Mouse (Mus musculus) thymus, adult 18-20 months (tissue): ENCODE measurements around the gene E2f6.

Source experiments
- DNase-seq, 2 experiments: peaks; one replicate each; pipeline ENCODE4 v3.0.0; 2022; ENCODE audit warnings: mixed read lengths in 2 of 2

Gene E2f6

GRCm38 (mm10) chr12:16850431-16851375 lies 39.9 kb downstream of the E2f6 start:
- no peak for DNase-seq

DNA sequence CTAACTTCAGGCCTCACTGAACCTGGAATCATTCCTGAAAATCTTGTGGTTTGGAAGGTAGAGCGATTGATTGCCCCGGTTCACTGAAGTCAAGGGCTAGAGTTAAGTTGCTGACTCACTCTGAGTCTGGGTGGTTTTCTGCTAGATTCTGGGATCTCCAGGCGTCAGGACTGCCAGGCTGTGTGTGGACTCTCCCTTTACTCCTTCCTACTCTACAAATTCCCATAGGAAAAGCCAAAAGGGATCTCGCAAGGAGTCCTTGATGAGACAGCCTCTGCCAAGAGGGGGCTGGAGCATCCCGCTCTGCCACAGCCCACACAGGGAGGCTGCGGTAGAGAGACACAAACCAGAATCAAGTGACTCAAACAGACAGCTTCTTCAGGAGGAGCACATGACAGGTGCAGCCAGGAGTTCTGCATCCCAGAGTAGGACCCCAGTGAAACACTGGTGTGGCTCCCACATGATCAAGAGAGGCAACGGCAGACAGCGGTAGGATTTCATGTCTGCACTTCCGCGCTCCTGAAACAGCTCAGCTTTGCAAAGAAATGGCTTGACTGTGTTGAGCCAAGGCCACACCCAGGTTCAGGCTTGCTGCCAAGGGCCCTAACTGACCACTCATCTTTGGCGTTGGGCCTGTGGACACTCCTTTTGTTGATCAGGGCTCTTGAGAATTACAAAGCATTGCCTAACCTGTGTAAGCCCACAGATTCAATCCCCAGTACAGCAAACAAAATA lies 42.8 kb downstream of the E2f6 start:
- no peak for DNase-seq

GRCm38 (mm10) chr12:16855632-16856305 lies 45.0 kb downstream of the E2f6 start:
- DNase-seq, result no peak

DNA sequence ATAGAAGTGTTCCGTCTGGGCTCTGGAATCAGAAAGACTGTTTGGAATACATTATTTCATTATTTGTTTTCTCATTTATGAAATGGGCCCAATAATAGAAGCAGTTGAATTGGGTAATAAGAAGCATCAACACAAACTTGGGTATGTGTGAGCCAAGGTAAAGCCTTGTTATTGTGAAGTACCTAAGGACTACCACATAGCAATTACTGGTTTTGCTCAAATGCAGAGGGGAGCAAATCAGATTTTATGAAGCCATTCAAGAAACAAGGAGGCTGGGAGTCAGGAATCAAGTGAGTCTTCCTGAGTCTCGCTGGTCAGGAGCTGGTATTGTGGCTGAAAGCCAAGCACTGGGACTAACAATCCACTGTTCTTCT lies 45.5 kb downstream of the E2f6 start:
- DNase-seq, result no peak

- no peak for DNase-seq
These were observed 47.3 kb downstream of the E2f6 start for GRCm38 (mm10) chr12:16858081-16858480.

DNA sequence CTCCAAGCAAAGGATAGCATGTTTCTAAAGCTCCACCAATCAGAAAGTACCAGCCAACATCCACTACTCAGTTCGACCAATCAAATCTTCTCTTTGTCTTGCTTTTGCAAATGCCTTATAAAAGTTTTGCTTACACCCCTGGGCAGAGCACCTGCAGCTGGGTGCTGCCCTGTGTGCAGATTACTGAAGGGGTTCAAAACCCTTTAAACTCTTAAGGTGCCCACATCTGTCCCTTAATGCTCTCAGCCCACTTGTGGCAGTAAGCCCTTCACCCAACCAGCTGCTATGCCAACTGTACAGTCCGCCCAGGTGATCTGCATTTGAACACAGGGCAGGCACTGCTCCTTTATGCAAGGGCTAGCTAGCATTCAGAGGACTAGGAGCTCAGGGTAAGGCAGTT lies 49.0 kb downstream of the E2f6 start:
- no peak for DNase-seq

- DNase-seq, result no peak
These were observed 49.8 kb downstream of the E2f6 start for GRCm38 (mm10) chr12:16860533-16860932.

- no peak for DNase-seq
These were observed 50.2 kb downstream of the E2f6 start for GRCm38 (mm10) chr12:16860961-16861360.

GRCm38 (mm10) chr12:16864477-16864876 lies 53.7 kb downstream of the E2f6 start:
- DNase-seq, result no peak

- DNase-seq, result no peak
These were observed 55.1 kb downstream of the E2f6 start for GRCm38 (mm10) chr12:16865871-16866270.

- no peak for DNase-seq
These were observed 55.7 kb downstream of the E2f6 start for GRCm38 (mm10) chr12:16866460-16866859.

GRCm38 (mm10) chr12:16867306-16867705 lies 56.5 kb downstream of the E2f6 start:
- DNase-seq, result no peak

- DNase-seq, result no peak
These were observed 57.9 kb downstream of the E2f6 start for GRCm38 (mm10) chr12:16868618-16869017.

DNA sequence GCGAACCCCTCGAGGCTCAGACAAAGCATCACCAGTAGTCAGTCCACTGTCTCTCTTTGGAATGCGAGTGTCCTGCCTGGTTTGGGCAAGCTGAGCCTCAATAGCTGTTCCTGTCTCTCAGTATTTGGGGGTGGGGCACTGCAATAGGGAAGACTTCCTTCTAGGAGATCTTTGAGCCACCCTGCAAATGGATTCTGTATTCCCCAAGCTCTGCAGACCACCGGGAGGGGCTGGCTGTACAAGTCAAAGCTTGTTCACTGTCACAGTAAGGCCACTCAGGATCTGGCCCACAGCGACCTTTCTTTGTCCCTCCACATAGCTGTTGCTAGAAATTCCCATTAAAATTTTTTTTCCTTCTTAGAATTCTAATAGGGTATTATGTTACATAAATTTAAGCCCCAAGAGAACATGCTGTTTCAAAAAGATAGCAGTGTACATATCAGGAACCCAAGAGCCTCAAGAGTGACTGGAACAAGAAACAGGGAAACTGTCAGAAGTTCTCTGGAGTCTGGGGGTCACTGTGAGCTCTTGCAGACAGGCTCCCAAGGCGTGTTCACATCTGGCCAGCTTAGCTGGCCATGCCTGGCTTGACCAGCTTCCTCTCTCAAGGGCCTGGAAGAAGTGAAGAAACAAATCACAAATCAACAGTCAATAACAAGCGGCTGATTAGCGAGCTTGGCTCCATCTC lies 58.5 kb downstream of the E2f6 start:
- no peak for DNase-seq

- no peak for DNase-seq
These were observed 59.2 kb downstream of the E2f6 start for GRCm38 (mm10) chr12:16869870-16870404.

DNA sequence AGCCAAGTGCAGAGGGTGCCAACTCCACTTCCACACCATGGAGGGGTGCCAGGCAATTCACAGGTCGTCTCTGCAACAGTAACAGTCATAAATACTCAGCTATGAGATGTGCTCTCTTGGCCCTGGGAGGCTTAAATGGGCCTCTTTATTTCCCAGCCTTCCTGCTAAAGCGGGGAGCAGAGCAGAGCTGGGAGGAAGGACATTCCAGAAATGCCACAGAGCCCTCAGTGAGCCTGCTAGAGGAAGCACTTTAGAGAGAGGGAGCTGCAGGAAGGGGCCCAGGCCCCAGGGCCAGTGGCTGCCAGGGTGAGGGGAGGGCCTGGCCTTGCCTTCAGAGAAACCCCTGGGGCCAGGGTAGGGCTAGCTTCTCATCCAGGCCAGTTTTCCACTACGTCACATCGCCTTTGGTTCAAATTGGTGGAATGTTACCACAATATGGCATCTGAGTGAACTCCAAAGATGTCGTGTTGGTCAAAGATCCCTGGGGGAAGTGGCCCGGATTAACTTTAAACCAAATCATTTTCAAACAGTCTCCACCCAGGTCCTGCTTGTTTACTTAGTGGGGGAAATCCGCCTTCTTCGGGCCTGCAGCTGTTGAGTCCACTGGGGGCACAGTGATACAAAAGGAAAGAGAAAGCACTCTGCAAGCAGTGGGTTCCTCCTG lies 59.8 kb downstream of the E2f6 start:
- no peak for DNase-seq

DNA sequence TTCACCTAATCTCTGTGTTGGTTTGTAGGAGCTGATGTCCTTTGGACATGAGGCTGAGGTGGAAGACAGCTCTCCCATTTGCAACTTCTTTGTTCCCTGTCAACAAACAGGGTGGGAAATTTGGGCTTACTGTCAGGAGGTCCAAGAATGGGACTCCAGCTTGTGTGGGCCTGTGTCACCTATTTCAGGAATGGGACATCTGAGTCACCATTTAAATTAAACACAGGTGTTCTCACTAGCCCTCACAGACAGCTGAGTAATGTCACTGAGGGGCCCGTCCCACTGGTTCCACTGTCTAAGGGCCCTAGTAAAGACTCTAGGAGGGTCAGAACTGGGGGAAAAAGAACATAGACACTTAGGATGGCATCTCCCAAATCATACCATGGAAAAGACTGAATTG lies 61.2 kb downstream of the E2f6 start:
- no peak for DNase-seq

DNA sequence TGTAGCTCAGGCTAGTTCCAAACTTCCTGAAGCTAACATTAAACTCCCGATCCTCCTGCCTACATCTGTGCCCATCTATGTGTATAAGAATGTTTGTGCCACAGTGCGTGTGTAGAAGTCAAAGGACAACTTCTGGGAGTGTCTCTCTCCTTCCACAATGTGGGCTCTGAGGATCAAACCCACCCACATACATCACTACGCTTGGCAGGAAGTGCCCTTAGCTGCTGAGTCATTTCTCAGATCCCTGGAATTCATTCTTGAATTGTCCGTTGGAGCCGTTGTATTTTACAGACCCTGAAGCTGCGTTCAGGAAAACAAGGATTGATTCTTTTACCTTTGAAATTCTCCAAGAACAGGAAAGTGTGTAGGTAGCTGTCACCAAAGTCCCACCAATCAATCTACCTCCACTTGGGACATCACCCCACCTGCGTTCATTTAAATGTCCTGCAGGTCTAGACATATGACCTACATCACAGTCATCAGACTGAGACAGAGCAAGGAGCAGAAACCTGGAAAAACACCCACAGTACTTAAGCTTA lies 62.2 kb downstream of the E2f6 start:
- no peak for DNase-seq

- DNase-seq, result no peak
These were observed 62.8 kb downstream of the E2f6 start for GRCm38 (mm10) chr12:16873549-16873948.

DNA sequence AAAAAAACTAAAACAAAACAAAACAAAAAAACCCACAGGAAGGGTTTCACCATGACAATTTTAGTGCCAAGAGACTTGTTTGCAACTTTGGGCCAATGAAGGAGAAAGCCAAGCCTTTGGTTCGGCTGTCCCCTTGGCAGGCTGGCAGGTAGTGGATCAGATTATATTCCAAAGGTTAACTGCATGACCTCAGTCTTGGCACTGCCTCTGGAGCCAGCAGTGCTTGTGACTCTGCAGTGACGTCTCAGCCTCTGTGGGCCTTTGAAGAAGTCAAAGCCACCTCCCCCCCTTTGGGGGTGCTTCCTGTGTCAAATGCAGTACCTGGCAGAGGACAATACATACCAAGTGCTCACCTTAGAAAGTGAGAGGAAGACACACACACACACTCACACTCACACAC lies 63.3 kb downstream of the E2f6 start:
- peak; percentile 44 to 68 for DNase-seq

DNA sequence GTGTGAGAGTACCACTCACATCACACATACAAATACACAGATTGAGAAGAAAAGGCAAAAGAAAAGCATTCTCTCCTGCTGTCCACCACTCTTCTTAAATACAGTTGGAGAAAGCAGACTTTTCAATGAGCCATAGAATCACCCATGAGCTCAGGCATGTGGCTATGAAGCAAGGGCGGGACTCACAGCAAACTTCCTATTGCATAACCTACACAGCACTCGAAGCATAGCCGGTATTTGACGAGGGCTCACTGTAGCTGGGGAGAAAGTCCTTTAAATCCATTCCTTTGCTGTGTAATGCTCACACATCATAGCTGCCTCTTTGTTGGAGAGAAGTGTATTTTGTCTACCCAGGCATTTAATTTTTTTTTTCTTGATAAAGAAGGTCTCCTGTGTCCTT lies 64.5 kb downstream of the E2f6 start:
- DNase-seq, result no peak

- no peak for DNase-seq
These were observed 64.9 kb downstream of the E2f6 start for GRCm38 (mm10) chr12:16875678-16876077.
